Mouse (Mus musculus) hematopoietic multipotent progenitor cell, adult 10-12 weeks (in vitro differentiated cells): ENCODE results near the gene Tgm6. TPM values are rescaled to one million over a fixed set of nuclear protein-coding genes. Genes with fewer than 3 reads are reported as not detected.

Experiments
- polyA plus RNA-seq: library from polyadenylated mRNA; stranded (reverse); fragments of >175 nt; gene quantifications from 2 replicates; pipeline ENCODE4 v1.2.3, GENCODE M21; 2012; ENCODE audit warnings: low replicate concordance

Gene Tgm6
- not detected in 2 replicates for polyA plus RNA-seq

GRCm38 (mm10) chr2:130112116-130112515 lies at the start of gene Tgm6:
Gene Tgm6, plus strand, starts transcription at chr2:130112416.

GRCm38 (mm10) chr2:130178706-130179506 lies 66.7 kb downstream of the Tgm6 start, which contains the start of gene Snrpb:
Gene Snrpb, minus strand, starts transcription at chr2:130179403.

GRCm38 (mm10) chr2:130194894-130195293 lies 82.7 kb downstream of the Tgm6 start, which contains the start of gene Tmc2:
Gene Tmc2, plus strand, starts transcription at chr2:130195194.

Other genes with a start within 250 kb of the Tgm6 start
- gene Tgm3, start 100.1 kb upstream of the Tgm6 start, polyA plus RNA-seq: 0.07 and 0.15 TPM in 2 replicates
- gene Snrpb, start 67.0 kb downstream of the Tgm6 start, polyA plus RNA-seq: 226 and 366 TPM in 2 replicates
- gene Tmc2, start 82.8 kb downstream of the Tgm6 start, polyA plus RNA-seq: not detected in 2 replicates
- 15.9 and 35.4 TPM in 2 replicates for gene Nop56, start 162.0 kb downstream of the Tgm6 start, polyA plus RNA-seq
- gene Idh3b, start 172.1 kb downstream of the Tgm6 start, polyA plus RNA-seq: 32.1 and 38.8 TPM in 2 replicates
- gene Ebf4, start 182.8 kb downstream of the Tgm6 start, polyA plus RNA-seq: 0.04 and 0.15 TPM in 2 replicates